Mouse (Mus musculus): ENCODE measurements around the gene D7Ertd443e.

The D7Ertd443e gene

GRCm38 (mm10) chr7:134289611-134290301 is 95.7 kb downstream of the D7Ertd443e start:
- DNase-seq (ENCODE audit: extremely low spot score, low read depth, low spot score) = peak; percentile 16

GRCm38 (mm10) chr7:134289126-134289525 is 96.3 kb downstream of the D7Ertd443e start:
- DNase-seq (ENCODE audit: extremely low spot score, low read depth, low spot score) = no peak

- DNase-seq (ENCODE audit: extremely low spot score, low read depth, low spot score) = no peak
Observed at GRCm38 (mm10) chr7:134287570-134288222, 97.8 kb downstream of the D7Ertd443e start.

- no peak for DNase-seq (ENCODE audit: extremely low spot score, low read depth, low spot score)
Observed at GRCm38 (mm10) chr7:134272956-134273355, 112.5 kb downstream of the D7Ertd443e start.

- no peak for DNase-seq (ENCODE audit: extremely low spot score, low read depth, low spot score)
Observed at GRCm38 (mm10) chr7:134272421-134272820, 113.0 kb downstream of the D7Ertd443e start.

- DNase-seq (ENCODE audit: extremely low spot score, low read depth, low spot score) = no peak
Observed at GRCm38 (mm10) chr7:134265783-134266182, 119.7 kb downstream of the D7Ertd443e start.

- DNase-seq (ENCODE audit: extremely low spot score, low read depth, low spot score) = peak; percentile 39
Observed at GRCm38 (mm10) chr7:134263146-134263906, 122.1 kb downstream of the D7Ertd443e start.

GRCm38 (mm10) chr7:134261003-134261701 is 124.3 kb downstream of the D7Ertd443e start:
- DNase-seq (ENCODE audit: extremely low spot score, low read depth, low spot score) = no peak

GRCm38 (mm10) chr7:134250273-134250870 is 135.1 kb downstream of the D7Ertd443e start:
- no peak for DNase-seq (ENCODE audit: extremely low spot score, low read depth, low spot score)

- no peak for DNase-seq (ENCODE audit: extremely low spot score, low read depth, low spot score)
Observed at GRCm38 (mm10) chr7:134248041-134248440, 137.4 kb downstream of the D7Ertd443e start.

GRCm38 (mm10) chr7:134246624-134247023 is 138.8 kb downstream of the D7Ertd443e start:
- DNase-seq (ENCODE audit: extremely low spot score, low read depth, low spot score) = no peak

GRCm38 (mm10) chr7:134242773-134243172 is 142.7 kb downstream of the D7Ertd443e start:
- no peak for DNase-seq (ENCODE audit: extremely low spot score, low read depth, low spot score)

- DNase-seq (ENCODE audit: extremely low spot score, low read depth, low spot score) = no peak
Observed at GRCm38 (mm10) chr7:134241212-134241611, 144.2 kb downstream of the D7Ertd443e start.

GRCm38 (mm10) chr7:134240579-134240978 is 144.9 kb downstream of the D7Ertd443e start:
- DNase-seq (ENCODE audit: extremely low spot score, low read depth, low spot score) = no peak

- DNase-seq (ENCODE audit: extremely low spot score, low read depth, low spot score) = no peak
Observed at GRCm38 (mm10) chr7:134238863-134239262, 146.6 kb downstream of the D7Ertd443e start.

- DNase-seq (ENCODE audit: extremely low spot score, low read depth, low spot score) = no peak
Observed at GRCm38 (mm10) chr7:134237356-134237755, 148.1 kb downstream of the D7Ertd443e start.

GRCm38 (mm10) chr7:134236727-134237126 is 148.7 kb downstream of the D7Ertd443e start:
- DNase-seq (ENCODE audit: extremely low spot score, low read depth, low spot score) = no peak

GRCm38 (mm10) chr7:134235552-134235951 is 149.9 kb downstream of the D7Ertd443e start:
- no peak for DNase-seq (ENCODE audit: extremely low spot score, low read depth, low spot score)

GRCm38 (mm10) chr7:134231378-134232346 is 153.8 kb downstream of the D7Ertd443e start, which contains the start of gene Adam12:
TSS of gene Adam12 (minus strand) at chr7:134232146.
- DNase-seq (ENCODE audit: extremely low spot score, low read depth, low spot score) = no peak
